Mouse (Mus musculus) ES-Bruce4 (cell line): ENCODE data around the gene Nckap1.

Experiments used
- CTCF ChIP-seq: IDR thresholded peaks from one replicate; pipeline ENCODE4 v1.8.1; 2011; ENCODE audit warnings: low read depth, low read length
- EP300 ChIP-seq: IDR thresholded peaks from 2 replicates; pipeline ENCODE4 v1.6.1; 2011; ENCODE audit warnings: low read depth, low read length; ENCODE audit not compliant: insufficient read depth

GRCm38 (mm10) chr2:80561478-80561877 is 19.7 kb downstream of the Nckap1 start:
- TF ChIP-seq CTCF (no peak), EP300 (no peak)
